Mouse (Mus musculus): ENCODE measurements around the gene Hid1. TPM values are rescaled to one million over a fixed set of nuclear protein-coding genes. Genes with fewer than 3 reads are reported as not detected.

The Hid1 gene
- polyA plus RNA-seq, 1 experiment = not detected

DNA sequence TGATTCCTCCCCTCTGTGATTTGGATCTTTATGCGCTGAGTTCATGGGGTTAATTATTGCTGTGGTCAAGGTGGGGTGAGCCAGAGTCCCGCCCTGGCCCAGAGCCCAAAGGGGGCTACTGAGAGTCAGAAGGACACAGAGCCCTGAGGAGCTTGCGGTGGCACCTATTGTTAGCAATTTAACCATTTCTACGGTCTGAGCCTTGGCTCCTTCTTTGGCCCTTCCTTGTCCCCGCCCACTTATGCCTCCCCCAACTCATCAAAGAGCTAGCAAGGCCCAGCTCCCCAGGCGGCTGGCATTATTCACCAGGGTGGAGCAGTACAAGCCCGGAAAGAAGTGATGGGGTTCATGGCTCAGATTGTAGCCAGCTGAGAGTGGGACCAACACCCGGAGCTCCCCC is 60.7 kb downstream of the Hid1 start, which contains the start of gene Otop2:
Otop2 (plus strand) TSS at position 301 of the 400 bp plus-strand sequence.
- Histone ChIP-seq H3K9me3 (ENCODE audit: control insufficient read depth, low read length) (no peaks in the 10 kb centered on the region), H3K4me1 (ENCODE audit: control insufficient read depth) (no peaks in the 10 kb centered on the region), H3K27me3 (ENCODE audit: control insufficient read depth) (peaks cover 3% of the 10 kb centered on the region; the same call in 1 of the 2 replicates), H3K36me3 (ENCODE audit: control insufficient read depth) (no peaks in the 10 kb centered on the region), H3K4me3 (replicated peaks) (no peak within 1 kb of the TSS)
- TF ChIP-seq GATA1 (IDR thresholded peaks at IDR 0.05; ENCODE audit: low read length) (no peak), TAL1 (IDR thresholded peaks at IDR 0.05; ENCODE audit: low read length) (no peak)

DNA sequence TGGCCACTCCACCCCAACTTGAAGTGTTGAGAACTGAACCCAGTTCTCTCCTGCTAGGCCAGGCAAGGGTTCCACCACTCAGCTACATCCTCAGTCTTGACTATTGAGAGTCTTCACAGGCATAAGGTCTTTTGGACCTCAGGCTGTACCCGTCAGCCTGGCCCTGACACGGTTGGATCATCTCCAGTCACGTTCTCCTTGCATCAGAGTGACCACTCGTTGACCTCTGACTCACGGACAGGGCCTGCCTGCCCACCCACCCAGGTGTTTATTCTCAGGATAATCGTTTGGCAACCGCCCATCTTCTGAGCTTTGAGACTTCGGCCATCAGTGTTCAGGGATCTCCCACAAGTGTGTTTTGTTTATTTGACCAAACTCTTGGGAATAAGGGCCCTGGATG is 64.4 kb downstream of the Hid1 start:
- no peaks in the 10 kb centered on the region for H3K9me3 ChIP-seq (ENCODE audit: control insufficient read depth, low read length)
- H3K4me1 ChIP-seq (ENCODE audit: control insufficient read depth) = no peaks in the 10 kb centered on the region
- no peak overlapping the region for H3K4me3 ChIP-seq (replicated peaks)
- H3K27me3 ChIP-seq (ENCODE audit: control insufficient read depth) = peaks cover 8% of the 10 kb centered on the region
- no peaks in the 10 kb centered on the region for H3K36me3 ChIP-seq (ENCODE audit: control insufficient read depth)
- TF ChIP-seq TAL1 (IDR thresholded peaks at IDR 0.05; ENCODE audit: low read length) (no peak), GATA1 (IDR thresholded peaks at IDR 0.05; ENCODE audit: low read length) (no peak)

DNA sequence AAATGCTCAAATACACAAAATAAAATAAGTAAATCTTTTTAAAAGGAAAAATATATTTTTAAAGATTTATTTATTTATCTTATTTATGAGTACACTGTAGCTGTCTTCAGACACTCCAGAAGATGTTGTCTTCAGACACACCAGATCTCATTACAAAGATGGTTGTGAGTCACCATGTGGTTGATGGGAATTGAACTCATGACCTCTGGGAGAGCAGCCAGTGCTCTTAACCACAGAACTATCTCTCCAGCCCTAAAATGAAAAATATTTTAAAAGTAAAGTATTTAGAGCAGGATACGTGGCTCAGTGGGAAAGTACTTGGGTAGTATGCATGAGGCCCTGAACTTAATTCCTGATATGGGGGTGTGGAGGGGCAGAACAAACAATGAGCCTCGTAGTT is 66.2 kb downstream of the Hid1 start:
- Histone ChIP-seq H3K27me3 (ENCODE audit: control insufficient read depth) (peaks cover 26% of the 10 kb centered on the region), H3K36me3 (ENCODE audit: control insufficient read depth) (no peaks in the 10 kb centered on the region), H3K4me1 (ENCODE audit: control insufficient read depth) (peaks cover 5% of the 10 kb centered on the region; the same call in 1 of the 2 replicates), H3K4me3 (replicated peaks) (no peak overlapping the region), H3K9me3 (ENCODE audit: control insufficient read depth, low read length) (no peaks in the 10 kb centered on the region)
- TF ChIP-seq TAL1 (IDR thresholded peaks at IDR 0.05; ENCODE audit: low read length) (no peak), GATA1 (IDR thresholded peaks at IDR 0.05; ENCODE audit: low read length) (no peak)

DNA sequence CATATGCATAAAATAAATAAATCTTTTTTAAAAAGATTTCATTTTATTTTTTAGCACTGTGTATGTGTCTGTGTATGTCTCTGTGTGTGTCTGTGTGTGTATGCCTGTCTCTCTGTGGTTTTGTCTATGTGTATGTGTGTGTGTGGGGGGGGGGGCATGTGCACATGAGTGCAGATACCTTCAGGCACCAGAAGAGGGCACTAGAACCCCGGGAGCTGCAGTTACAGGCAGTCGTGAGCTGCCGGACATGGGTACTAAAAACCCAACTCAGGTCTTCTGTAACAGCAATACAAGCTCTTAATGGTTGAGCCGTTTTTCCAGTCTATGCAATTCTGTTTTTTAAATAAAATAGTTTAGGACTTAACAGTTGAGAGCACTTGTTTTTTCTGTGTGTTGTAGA is 66.8 kb downstream of the Hid1 start:
- Histone ChIP-seq H3K36me3 (ENCODE audit: control insufficient read depth) (no peaks in the 10 kb centered on the region), H3K4me3 (replicated peaks) (no peak overlapping the region), H3K27me3 (ENCODE audit: control insufficient read depth) (peaks cover 30% of the 10 kb centered on the region), H3K4me1 (ENCODE audit: control insufficient read depth) (peaks cover 5% of the 10 kb centered on the region; the same call in 1 of the 2 replicates), H3K9me3 (ENCODE audit: control insufficient read depth, low read length) (no peaks in the 10 kb centered on the region)
- TF ChIP-seq TAL1 (IDR thresholded peaks at IDR 0.05; ENCODE audit: low read length) (no peak), GATA1 (IDR thresholded peaks at IDR 0.05; ENCODE audit: low read length) (no peak)

DNA sequence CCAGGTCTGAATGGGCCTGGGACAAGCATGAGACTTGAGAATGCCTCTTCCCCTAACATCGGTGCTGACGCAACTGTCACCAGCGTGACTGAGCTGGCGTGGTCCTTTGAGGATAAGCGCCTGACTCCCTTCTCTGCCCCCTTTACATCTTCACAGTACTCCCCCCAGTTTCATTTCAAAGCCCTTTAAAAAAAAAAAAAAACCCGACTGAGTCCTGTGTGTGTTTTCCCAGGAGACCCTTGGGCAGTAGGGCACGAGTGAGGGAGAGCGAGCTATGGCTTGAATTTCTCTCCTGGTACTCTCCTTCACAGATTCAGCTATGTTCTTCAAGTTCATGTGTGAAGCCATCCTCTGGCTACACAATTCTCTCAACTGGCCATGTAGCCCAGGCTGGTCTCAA is 69.4 kb downstream of the Hid1 start:
- peaks cover 27% of the 10 kb centered on the region for H3K27me3 ChIP-seq (ENCODE audit: control insufficient read depth)
- no peak overlapping the region for H3K4me3 ChIP-seq (replicated peaks)
- H3K9me3 ChIP-seq (ENCODE audit: control insufficient read depth, low read length) = no peaks in the 10 kb centered on the region
- H3K4me1 ChIP-seq (ENCODE audit: control insufficient read depth) = peaks cover 5% of the 10 kb centered on the region; the same call in 1 of the 2 replicates
- H3K36me3 ChIP-seq (ENCODE audit: control insufficient read depth) = no peaks in the 10 kb centered on the region; the same call in 1 of the 2 replicates
- TF ChIP-seq GATA1 (IDR thresholded peaks at IDR 0.05; ENCODE audit: low read length) (no peak), TAL1 (IDR thresholded peaks at IDR 0.05; ENCODE audit: low read length) (no peak)

Other genes starting within 250 kb of the Hid1 start
- not detected in 2 replicates for gene Cd300lf, start 233.8 kb downstream of the Hid1 start, polyA plus RNA-seq (2012)
- gene Slc9a3r1, start 204.4 kb downstream of the Hid1 start, polyA plus RNA-seq (2012) = 1.8 and 2.1 TPM in 2 replicates
- 0.21 and 0.29 TPM in 2 replicates for gene Tmem104, start 180.3 kb downstream of the Hid1 start, polyA plus RNA-seq (2012)
- 0.99 and 1.5 TPM in 2 replicates for gene Nat9, start 179.9 kb downstream of the Hid1 start, polyA plus RNA-seq (2012)
- 0.01 TPM in 2 replicates for gene Grin2c, start 100.5 kb downstream of the Hid1 start, polyA plus RNA-seq (2012)
- gene Fdxr, start 90.7 kb downstream of the Hid1 start, polyA plus RNA-seq (2012) = 1.3 and 1.5 TPM in 2 replicates
- 0.01 TPM in 1 of 2 replicates, not detected in the other for gene Fads6, start 70.1 kb downstream of the Hid1 start, polyA plus RNA-seq (2012)
- not detected in 2 replicates for gene Otop2, start 60.6 kb downstream of the Hid1 start, polyA plus RNA-seq (2012)
- gene Ush1g, start 45.7 kb downstream of the Hid1 start, polyA plus RNA-seq (2012) = not detected in 2 replicates
- not detected in 2 replicates for gene Otop3, start 33.0 kb downstream of the Hid1 start, polyA plus RNA-seq (2012)
- 0.01 TPM in 1 of 2 replicates, not detected in the other for gene Cdr2l, start 14.2 kb upstream of the Hid1 start, polyA plus RNA-seq (2012)
- 5.7 and 6.6 TPM in 2 replicates for gene Mrpl58, start 36.0 kb upstream of the Hid1 start, polyA plus RNA-seq (2012)
- 19.5 and 23.1 TPM in 2 replicates for gene Atp5h, start 52.2 kb upstream of the Hid1 start, polyA plus RNA-seq (2012)
- gene Kctd2, start 52.4 kb upstream of the Hid1 start, polyA plus RNA-seq (2012) = 1.3 and 1.9 TPM in 2 replicates
- not detected in 2 replicates for gene Trim80, start 72.8 kb upstream of the Hid1 start, polyA plus RNA-seq (2012)
- gene Slc16a5, start 94.7 kb upstream of the Hid1 start, polyA plus RNA-seq (2012) = 0.02 TPM in 1 of 2 replicates, not detected in the other
- 0.73 and 0.87 TPM in 2 replicates for gene Armc7, start 107.9 kb upstream of the Hid1 start, polyA plus RNA-seq (2012)
- 4.8 and 6.4 TPM in 2 replicates for gene Nt5c, start 124.1 kb upstream of the Hid1 start, polyA plus RNA-seq (2012)
- 82.3 and 86.6 TPM in 2 replicates for gene Jpt1, start 146.6 kb upstream of the Hid1 start, polyA plus RNA-seq (2012)
- 31.3 and 32.9 TPM in 2 replicates for gene Sumo2, start 168.5 kb upstream of the Hid1 start, polyA plus RNA-seq (2012)
- gene Nup85, start 196.7 kb upstream of the Hid1 start, polyA plus RNA-seq (2012) = 2.8 and 4.0 TPM in 2 replicates
- gene Mrps7, start 236.2 kb upstream of the Hid1 start, polyA plus RNA-seq (2012) = 5.1 and 6.7 TPM in 2 replicates
- 0.78 and 0.93 TPM in 2 replicates for gene Gga3, start 236.3 kb upstream of the Hid1 start, polyA plus RNA-seq (2012)
- gene Mif4gd, start 245.2 kb upstream of the Hid1 start, polyA plus RNA-seq (2012) = 3.6 and 4.8 TPM in 2 replicates

Measured in erythroblast, embryonic 14.5 days (primary cell).